Mouse (Mus musculus) stomach, embryonic 15.5 days (tissue): ENCODE measurements around the gene Asb7. TPM values are rescaled to one million over a fixed set of nuclear protein-coding genes. Genes with fewer than 3 reads are reported as not detected.

Source experiments
- ATAC-seq: fragments of 200-750 bp; cut with Nextera tagmentation; 2 replicates; pipeline ENCODE4 v1.8.0; 2017; ENCODE audit warnings: low read depth, moderate number of reproducible peaks, moderate TSS enrichment; ENCODE audit not compliant: insufficient read depth, low FRiP score
- H3K27ac ChIP-seq: fragments of 300-500 bp; sonication (generic); 2 replicates; pipeline ENCODE4 v1.5.1; 2015; ENCODE audit warnings: mild to moderate bottlenecking, inconsistent platforms
- H3K27me3 ChIP-seq: fragments of 300-500 bp; sonication (generic); replicated peaks from 2 replicates; pipeline ENCODE4 v1.6.1; 2015; ENCODE audit warnings: inconsistent platforms
- H3K36me3 ChIP-seq: fragments of 300-500 bp; sonication (generic); 2 replicates; pipeline ENCODE4 v1.6.1; 2015; ENCODE audit warnings: inconsistent platforms
- H3K4me1 ChIP-seq: fragments of 300-500 bp; sonication (generic); 2 replicates; pipeline ENCODE4 v1.6.1; 2015; ENCODE audit warnings: inconsistent platforms
- H3K4me2 ChIP-seq: fragments of 300-500 bp; sonication (generic); 2 replicates; pipeline ENCODE4 v1.6.1; 2015; ENCODE audit warnings: mild to moderate bottlenecking, inconsistent platforms
- H3K4me3 ChIP-seq: fragments of 300-500 bp; sonication (generic); replicated peaks from 2 replicates; pipeline ENCODE4 v1.5.1; 2015; ENCODE audit warnings: inconsistent platforms
- H3K9ac ChIP-seq: fragments of 300-500 bp; sonication (generic); 2 replicates; pipeline ENCODE4 v1.6.1; 2015; ENCODE audit warnings: inconsistent platforms
- H3K9me3 ChIP-seq: fragments of 300-500 bp; sonication (generic); 2 replicates; pipeline ENCODE4 v1.6.1; 2016; ENCODE audit warnings: inconsistent platforms
- WGBS: fragments of 180-500 bp; shearing (Covaris S2); methylation state at CpG from one replicate; pipeline ENCODE4 v1.1.7; 2015; 5-methylcytosine and 5-hydroxymethylcytosine counted together
- polyA plus RNA-seq: library from polyadenylated mRNA; unstranded; fragments of >200 nt; fragmentation: Nextera tagmentation; extraction: Ambion mirVana; gene quantifications from 2 replicates; pipeline ENCODE4 v1.2.1, GENCODE M21; 2015

Asb7 gene
- 12.1 and 12.2 TPM in 2 replicates for polyA plus RNA-seq

DNA sequence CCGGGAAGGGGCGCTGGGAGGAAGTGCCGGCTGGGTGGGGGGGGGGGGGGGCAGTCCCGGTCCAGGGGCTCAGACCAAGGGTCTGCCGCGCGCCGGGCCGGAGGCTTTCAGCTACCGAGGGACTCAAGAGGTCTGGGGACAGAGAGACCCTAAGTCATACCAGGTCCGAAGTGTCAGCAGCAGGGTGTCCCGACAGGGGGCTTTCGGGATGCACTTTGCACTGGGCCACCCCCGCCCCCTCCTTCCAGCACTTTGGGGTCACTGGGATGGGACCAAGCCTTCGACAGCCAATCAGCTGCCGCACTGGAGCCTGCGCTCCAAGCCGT is at the start of gene Asb7:
Gene Asb7, minus strand, starts transcription at position 303 of the 326 bp plus-strand sequence.
- no peak; the same call in 1 of the 2 replicates for ATAC-seq

DNA sequence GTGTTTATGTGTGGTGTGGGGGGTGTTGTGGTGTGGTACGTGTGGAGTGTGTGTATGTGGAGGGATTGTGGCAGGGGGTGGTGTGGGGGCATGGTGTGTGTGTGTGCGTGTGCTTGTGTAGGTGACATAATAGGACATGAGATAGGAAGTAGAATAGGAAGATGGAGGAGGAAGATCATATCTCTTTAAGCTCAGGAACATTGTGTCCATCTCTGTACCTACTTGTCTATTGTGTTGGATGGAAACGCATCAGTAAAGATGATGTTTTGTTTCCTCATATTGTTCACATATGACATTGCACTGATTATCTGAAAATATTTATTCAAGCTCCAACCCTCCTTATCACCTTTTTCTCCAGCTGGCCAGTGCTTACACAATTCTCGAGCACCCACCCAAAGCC is 48.0 kb upstream of the Asb7 start:
- no peak for ATAC-seq
- no peak overlapping the region for H3K4me3 ChIP-seq
- 82% methylated on average over 4 of the region's 4 CpGs for WGBS
- H3K4me2 ChIP-seq: no peak overlapping the region
- 0 out of 2 replicates have a peak, but pooled peaks cover 5% of the 10 kb centered on the region for H3K4me1 ChIP-seq
- no peak overlapping the region for H3K27ac ChIP-seq
- H3K9ac ChIP-seq: no peak overlapping the region
- no peaks in the 10 kb centered on the region for H3K36me3 ChIP-seq
- no peaks in the 10 kb centered on the region for H3K9me3 ChIP-seq
- H3K27me3 ChIP-seq: no peaks in the 10 kb centered on the region

More for the DNA sequence above, at the start of gene Asb7:
- peak within 1 kb of the TSS; percentile 74 for H3K9ac ChIP-seq
- H3K4me1 ChIP-seq: peaks cover 10% of the 10 kb centered on the region
- H3K27me3 ChIP-seq: no peaks in the 10 kb centered on the region
- H3K36me3 ChIP-seq: no peaks in the 10 kb centered on the region
- peak within 1 kb of the TSS; percentile 91 for H3K4me2 ChIP-seq
- H3K27ac ChIP-seq: peak within 1 kb of the TSS; percentile 91
- under 1% methylated on average over 14 of the region's 18 CpGs for WGBS
- peak within 1 kb of the TSS; percentile 89 for H3K4me3 ChIP-seq
- H3K9me3 ChIP-seq: no peaks in the 10 kb centered on the region

DNA sequence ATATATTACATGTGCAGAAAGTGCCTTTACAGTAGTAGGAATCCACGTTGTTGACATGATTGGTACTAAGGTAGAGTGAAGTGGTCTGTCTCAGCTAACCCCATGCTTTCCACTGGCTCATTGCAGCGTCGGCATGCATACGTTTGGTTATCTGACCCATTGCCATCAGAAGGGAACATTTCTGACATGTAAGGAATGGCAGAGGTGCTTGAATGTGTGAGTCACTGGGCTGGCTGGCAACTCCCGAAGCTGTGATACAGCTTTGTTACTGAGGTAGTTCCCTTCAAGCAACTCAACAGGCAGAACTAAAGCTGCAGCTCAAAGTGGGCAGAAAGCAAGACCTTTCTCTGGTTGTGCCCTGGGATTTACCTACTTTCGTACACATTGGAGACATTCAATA is 45.6 kb upstream of the Asb7 start:
- no peaks in the 10 kb centered on the region for H3K9me3 ChIP-seq
- no peak for ATAC-seq
- H3K4me2 ChIP-seq: no peak overlapping the region
- H3K4me1 ChIP-seq: 0 out of 2 replicates have a peak, but pooled peaks cover under 1% of the 10 kb centered on the region
- WGBS: 72% methylated on average over 6 of the region's 6 CpGs
- no peaks in the 10 kb centered on the region for H3K36me3 ChIP-seq
- no peaks in the 10 kb centered on the region for H3K27me3 ChIP-seq
- no peak overlapping the region for H3K9ac ChIP-seq
- no peak overlapping the region for H3K27ac ChIP-seq
- no peak overlapping the region for H3K4me3 ChIP-seq

DNA sequence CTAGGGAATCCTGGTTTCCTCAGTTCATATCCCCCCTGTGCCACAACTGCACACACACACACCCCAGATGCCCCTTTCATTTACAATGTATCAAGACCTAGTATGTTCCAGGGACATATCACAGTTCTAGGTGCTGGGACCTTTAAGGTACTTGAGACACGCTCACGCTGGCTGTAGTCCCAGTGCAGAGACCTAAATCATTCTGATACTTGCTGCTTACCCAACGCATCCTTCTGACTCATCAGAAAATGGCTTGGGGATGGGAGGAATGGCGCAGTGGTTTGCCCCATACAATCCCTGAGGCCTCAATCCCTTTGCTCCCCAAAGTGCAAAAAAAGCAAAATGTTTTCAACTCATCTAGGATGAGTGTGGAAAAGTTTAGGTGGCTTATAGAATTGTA is 45.1 kb upstream of the Asb7 start:
- no peaks in the 10 kb centered on the region for H3K36me3 ChIP-seq
- H3K27ac ChIP-seq: no peak overlapping the region
- no peaks in the 10 kb centered on the region for H3K4me1 ChIP-seq
- H3K9ac ChIP-seq: no peak overlapping the region
- 88% methylated on average over 4 of the region's 4 CpGs for WGBS
- no peak overlapping the region for H3K4me2 ChIP-seq
- H3K27me3 ChIP-seq: no peaks in the 10 kb centered on the region
- no peak for ATAC-seq
- H3K9me3 ChIP-seq: no peaks in the 10 kb centered on the region
- H3K4me3 ChIP-seq: no peak overlapping the region

DNA sequence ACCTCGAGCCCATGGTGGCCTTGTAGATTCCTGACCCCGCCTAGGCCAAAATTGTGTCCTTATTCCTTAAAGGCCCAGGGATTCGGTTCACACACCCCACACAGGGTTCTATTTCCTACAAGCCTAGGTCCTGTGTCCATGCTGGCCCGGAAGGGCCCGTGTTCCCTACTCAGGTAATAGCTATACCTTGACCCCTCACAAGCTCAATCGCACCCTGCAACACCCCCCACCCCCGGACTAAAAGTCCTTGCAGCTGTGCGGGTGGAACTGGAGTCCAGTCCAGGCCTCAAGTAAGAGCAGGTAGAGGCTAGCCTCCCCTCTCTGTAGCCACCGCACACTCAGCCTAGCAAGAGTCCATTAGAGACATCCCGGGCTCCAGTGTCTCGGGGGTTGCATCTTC is 44.5 kb upstream of the Asb7 start:
- Histone ChIP-seq H3K36me3 (no peaks in the 10 kb centered on the region), H3K9ac (no peak overlapping the region), H3K4me2 (no peak overlapping the region), H3K4me3 (no peak overlapping the region), H3K9me3 (no peaks in the 10 kb centered on the region), H3K27me3 (no peaks in the 10 kb centered on the region), H3K27ac (no peak overlapping the region), H3K4me1 (no peaks in the 10 kb centered on the region)
- ATAC-seq: no peak
- WGBS: 97% methylated on average over 11 of the region's 11 CpGs

GRCm38 (mm10) chr7:66733431-66733830 is 44.0 kb upstream of the Asb7 start:
- H3K36me3 ChIP-seq: no peaks in the 10 kb centered on the region
- no peaks in the 10 kb centered on the region for H3K9me3 ChIP-seq
- H3K27me3 ChIP-seq: no peaks in the 10 kb centered on the region
- H3K4me2 ChIP-seq: no peak overlapping the region
- no peak for ATAC-seq
- 94% methylated on average over 17 of the region's 17 CpGs for whole genome bisulfite sequencing
- no peak overlapping the region for H3K4me3 ChIP-seq
- no peak overlapping the region for H3K9ac ChIP-seq
- H3K4me1 ChIP-seq: no peaks in the 10 kb centered on the region
- no peak overlapping the region for H3K27ac ChIP-seq

DNA sequence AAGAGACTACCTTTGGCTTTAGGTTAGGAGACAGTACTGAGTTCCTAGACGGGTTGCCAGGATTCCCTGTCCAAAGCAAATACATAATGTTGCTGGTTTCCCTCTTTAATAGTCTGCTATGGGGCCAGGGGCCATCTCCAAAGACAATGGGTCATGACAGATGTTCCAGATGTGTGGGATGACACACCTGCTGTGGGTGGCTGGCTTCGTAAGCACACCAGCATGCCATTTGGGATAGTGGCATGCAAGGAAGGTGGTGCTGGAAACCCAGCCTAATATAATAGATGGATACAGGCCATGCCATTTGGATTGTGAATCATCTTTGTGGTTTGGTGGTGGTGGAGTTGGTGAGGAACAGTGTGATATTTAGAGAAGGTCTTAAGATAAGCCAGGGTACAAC is 39.8 kb upstream of the Asb7 start:
- Histone ChIP-seq H3K27ac (no peak overlapping the region), H3K36me3 (no peaks in the 10 kb centered on the region), H3K4me2 (no peak overlapping the region), H3K9me3 (no peaks in the 10 kb centered on the region), H3K27me3 (no peaks in the 10 kb centered on the region), H3K4me3 (no peak overlapping the region), H3K9ac (no peak overlapping the region), H3K4me1 (no peaks in the 10 kb centered on the region)
- ATAC-seq: no peak
- 76% methylated on average over 2 of the region's 2 CpGs for whole genome bisulfite sequencing

DNA sequence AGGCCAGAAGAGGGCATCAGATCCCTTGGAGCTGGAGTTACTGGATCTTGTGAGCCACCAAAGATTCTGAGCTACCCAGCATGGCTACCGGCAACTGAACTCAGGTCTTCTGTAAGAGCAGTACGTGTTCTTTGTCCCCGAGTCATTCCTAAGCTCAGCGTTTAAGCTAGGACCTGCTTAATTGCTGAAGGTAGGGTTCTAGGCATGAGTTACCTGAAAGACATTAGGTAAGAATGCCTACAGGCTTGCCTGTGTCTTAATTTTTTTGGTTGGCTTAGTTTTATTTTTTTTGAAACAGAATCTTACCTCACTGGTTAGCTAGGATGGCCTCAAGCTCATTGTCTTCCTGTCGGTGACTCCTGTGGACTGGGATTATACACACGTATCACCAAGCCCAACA is 38.7 kb upstream of the Asb7 start:
- no peaks in the 10 kb centered on the region for H3K4me1 ChIP-seq
- no peak overlapping the region for H3K4me3 ChIP-seq
- no peaks in the 10 kb centered on the region for H3K36me3 ChIP-seq
- H3K9me3 ChIP-seq: no peaks in the 10 kb centered on the region
- H3K9ac ChIP-seq: no peak overlapping the region
- H3K27ac ChIP-seq: no peak overlapping the region
- 96% methylated on average over 6 of the region's 6 CpGs for WGBS
- ATAC-seq: no peak
- H3K27me3 ChIP-seq: no peaks in the 10 kb centered on the region
- no peak overlapping the region for H3K4me2 ChIP-seq

- H3K4me2 ChIP-seq: no peak overlapping the region
- H3K36me3 ChIP-seq: no peaks in the 10 kb centered on the region
- H3K27me3 ChIP-seq: no peaks in the 10 kb centered on the region
- H3K27ac ChIP-seq: no peak overlapping the region
- no peak overlapping the region for H3K9ac ChIP-seq
- no peaks in the 10 kb centered on the region for H3K4me1 ChIP-seq
- H3K4me3 ChIP-seq: no peak overlapping the region
- H3K9me3 ChIP-seq: no peaks in the 10 kb centered on the region
- no peak for ATAC-seq
- WGBS: 81% methylated on average over 6 of the region's 6 CpGs
Measured at GRCm38 (mm10) chr7:66724954-66725353, 35.6 kb upstream of the Asb7 start.

GRCm38 (mm10) chr7:66724514-66724913 is 35.1 kb upstream of the Asb7 start:
- no peak overlapping the region for H3K9ac ChIP-seq
- ATAC-seq: no peak
- H3K4me2 ChIP-seq: no peak overlapping the region
- H3K27ac ChIP-seq: no peak overlapping the region
- no peak overlapping the region for H3K4me3 ChIP-seq
- no peaks in the 10 kb centered on the region for H3K27me3 ChIP-seq
- 85% methylated on average over 4 of the region's 4 CpGs for WGBS
- H3K36me3 ChIP-seq: no peaks in the 10 kb centered on the region
- H3K4me1 ChIP-seq: no peaks in the 10 kb centered on the region
- H3K9me3 ChIP-seq: no peaks in the 10 kb centered on the region

GRCm38 (mm10) chr7:66711166-66711565 is 21.8 kb upstream of the Asb7 start:
- no peak for ATAC-seq
- Histone ChIP-seq H3K36me3 (peaks cover 16% of the 10 kb centered on the region), H3K4me1 (no peaks in the 10 kb centered on the region), H3K4me2 (no peak overlapping the region), H3K9ac (no peak overlapping the region), H3K27me3 (no peaks in the 10 kb centered on the region), H3K9me3 (no peaks in the 10 kb centered on the region), H3K4me3 (no peak overlapping the region), H3K27ac (no peak overlapping the region)
- WGBS: 37% methylated on average over 2 of the region's 2 CpGs

DNA sequence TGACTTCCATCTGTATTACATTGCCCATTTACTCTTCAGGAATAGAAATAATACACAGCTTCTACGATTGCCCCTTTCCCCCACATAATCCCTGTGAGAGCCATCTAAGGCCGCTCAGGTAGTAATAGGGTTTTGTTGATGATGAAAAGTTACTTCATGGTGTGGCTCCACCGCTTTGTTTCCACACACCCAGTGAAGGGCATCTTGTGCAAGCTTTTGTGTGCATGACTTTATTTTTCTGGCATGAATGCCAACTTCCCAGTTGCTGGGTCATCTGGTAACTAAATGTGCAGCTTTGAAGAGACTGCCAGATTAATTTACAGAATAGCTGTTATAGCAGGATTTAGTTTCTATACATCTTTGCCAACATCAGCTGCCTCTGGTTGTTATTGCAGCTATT is 15.2 kb upstream of the Asb7 start:
- H3K9me3 ChIP-seq: no peaks in the 10 kb centered on the region
- 90% methylated on average over 3 of the region's 3 CpGs for WGBS
- H3K4me3 ChIP-seq: no peak overlapping the region
- H3K9ac ChIP-seq: no peak overlapping the region
- H3K36me3 ChIP-seq: peaks cover 6% of the 10 kb centered on the region
- no peaks in the 10 kb centered on the region for H3K27me3 ChIP-seq
- no peaks in the 10 kb centered on the region for H3K4me1 ChIP-seq
- no peak for ATAC-seq
- no peak overlapping the region for H3K4me2 ChIP-seq
- H3K27ac ChIP-seq: no peak overlapping the region

DNA sequence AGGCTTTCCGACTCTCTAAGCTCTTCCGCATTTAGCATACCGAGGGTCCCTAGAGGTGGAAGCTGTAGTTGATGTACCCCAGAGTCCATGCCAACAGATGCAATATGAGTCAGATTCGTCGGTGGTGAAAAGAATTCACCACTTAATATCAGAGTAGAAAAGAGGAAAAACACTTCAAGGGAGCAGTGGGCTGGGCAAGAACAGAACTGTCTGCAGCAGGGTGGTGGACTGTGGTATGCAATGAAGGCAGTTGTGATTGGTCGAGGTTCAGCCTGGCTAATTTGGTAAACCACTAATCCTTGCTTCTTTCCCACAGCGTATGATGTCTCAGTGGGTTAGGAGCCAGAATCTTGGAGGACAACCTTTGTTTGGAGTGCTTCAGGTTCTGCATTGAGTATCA is 13.3 kb upstream of the Asb7 start:
- WGBS: 81% methylated on average over 7 of the region's 7 CpGs
- H3K36me3 ChIP-seq: peaks cover 4% of the 10 kb centered on the region
- no peak overlapping the region for H3K27ac ChIP-seq
- no peaks in the 10 kb centered on the region for H3K27me3 ChIP-seq
- H3K9me3 ChIP-seq: no peaks in the 10 kb centered on the region
- no peak overlapping the region for H3K9ac ChIP-seq
- no peak overlapping the region for H3K4me2 ChIP-seq
- no peak for ATAC-seq
- no peaks in the 10 kb centered on the region for H3K4me1 ChIP-seq
- H3K4me3 ChIP-seq: no peak overlapping the region
